Mouse (Mus musculus) cortical plate, adult 2 months (tissue): ENCODE results near the gene Otoa. TPM values are rescaled to one million over a fixed set of nuclear protein-coding genes. Genes with fewer than 3 reads are reported as not detected.

Experiments
- H3K27ac ChIP-seq: fragments of 200-500 bp; 2 replicates; pipeline ENCODE4 v1.5.1; 2012; ENCODE audit warnings: low read length, control low read depth, inconsistent platforms; ENCODE audit not compliant: insufficient read depth
- H3K4me1 ChIP-seq: fragments of 200-500 bp; 2 replicates; pipeline ENCODE4 v1.6.1; 2011; ENCODE audit warnings: low read length; ENCODE audit not compliant: control insufficient read depth, insufficient read depth
- H3K4me3 ChIP-seq: fragments of 200-500 bp; 2 replicates; pipeline ENCODE4 v1.5.1; 2011; ENCODE audit warnings: mild to moderate bottlenecking, low read length, control low read depth; ENCODE audit not compliant: insufficient read depth
- CTCF ChIP-seq: fragments of 200-500 bp; IDR thresholded peaks from 2 replicates; pipeline ENCODE4 v1.5.1; 2011; ENCODE audit warnings: mild to moderate bottlenecking, control low read depth, low read length; ENCODE audit not compliant: insufficient read depth; ENCODE audit errors: extremely low read depth
- POLR2A ChIP-seq: fragments of 200-500 bp; IDR thresholded peaks from 2 replicates; pipeline ENCODE4 v1.6.1; 2011; ENCODE audit warnings: mild to moderate bottlenecking, low read length, control low read depth; ENCODE audit not compliant: insufficient read depth; ENCODE audit errors: extremely low read depth
- polyA plus RNA-seq: library from polyadenylated mRNA; depleted of rRNA; stranded (reverse); fragments of >200 nt; gene quantifications from 2 replicates; pipeline ENCODE4 v1.2.3, GENCODE M21; 2012

The Otoa gene
- polyA plus RNA-seq, 1 experiment = 0.25 TPM

- H3K27ac ChIP-seq = no peak overlapping the region
- H3K4me3 ChIP-seq = no peak overlapping the region
- H3K4me1 ChIP-seq = no peaks in the 10 kb centered on the region
- TF ChIP-seq CTCF (peak; percentile 83), POLR2A (no peak)
These were observed 3.6 kb upstream of the Otoa start for GRCm38 (mm10) chr7:121077829-121078228.

- no peaks in the 10 kb centered on the region for H3K4me1 ChIP-seq
- no peak overlapping the region for H3K27ac ChIP-seq
- no peak overlapping the region for H3K4me3 ChIP-seq
- no peak for TF ChIP-seq CTCF
- TF ChIP-seq POLR2A = no peak
These were observed 366 bp downstream of the Otoa start for GRCm38 (mm10) chr7:121081816-121082215.

GRCm38 (mm10) chr7:121082949-121083513, 1.6 kb downstream of the Otoa start:
- TF ChIP-seq CTCF = no peak
- H3K4me1 ChIP-seq = no peaks in the 10 kb centered on the region
- no peak overlapping the region for H3K27ac ChIP-seq
- H3K4me3 ChIP-seq = no peak overlapping the region

- TF ChIP-seq CTCF (no peak), POLR2A (no peak)
- Histone ChIP-seq H3K27ac (no peak overlapping the region), H3K4me3 (no peak overlapping the region), H3K4me1 (no peaks in the 10 kb centered on the region)
These were observed 3.5 kb downstream of the Otoa start for GRCm38 (mm10) chr7:121084840-121085453.

GRCm38 (mm10) chr7:121085500-121085899, 4.0 kb downstream of the Otoa start:
- Histone ChIP-seq H3K27ac (no peak overlapping the region), H3K4me3 (no peak overlapping the region), H3K4me1 (no peaks in the 10 kb centered on the region)
- TF ChIP-seq POLR2A (no peak), CTCF (no peak)

- no peaks in the 10 kb centered on the region for H3K4me1 ChIP-seq
These were observed 7.3 kb downstream of the Otoa start for GRCm38 (mm10) chr7:121088745-121089144.

GRCm38 (mm10) chr7:121090748-121091147, 9.3 kb downstream of the Otoa start:
- Histone ChIP-seq H3K4me3 (no peak overlapping the region), H3K27ac (no peak overlapping the region), H3K4me1 (no peaks in the 10 kb centered on the region)
- TF ChIP-seq POLR2A (no peak), CTCF (no peak)

More at GRCm38 (mm10) chr7:121088745-121089144, 7.3 kb downstream of the Otoa start:
- H3K4me3 ChIP-seq = no peak overlapping the region
- no peak for TF ChIP-seq POLR2A
- TF ChIP-seq CTCF = no peak
- H3K27ac ChIP-seq = no peak overlapping the region

GRCm38 (mm10) chr7:121093026-121093425, 11.6 kb downstream of the Otoa start:
- H3K4me1 ChIP-seq = no peaks in the 10 kb centered on the region
- no peak for TF ChIP-seq CTCF
- no peak for TF ChIP-seq POLR2A
- no peak overlapping the region for H3K4me3 ChIP-seq

GRCm38 (mm10) chr7:121098614-121099389, 17.4 kb downstream of the Otoa start:
- TF ChIP-seq CTCF (no peak), POLR2A (no peak)
- Histone ChIP-seq H3K4me1 (no peaks in the 10 kb centered on the region), H3K27ac (no peak overlapping the region), H3K4me3 (no peak overlapping the region)

More at GRCm38 (mm10) chr7:121093026-121093425, 11.6 kb downstream of the Otoa start:
- H3K27ac ChIP-seq = no peak overlapping the region

- Histone ChIP-seq H3K27ac (no peak overlapping the region), H3K4me1 (no peaks in the 10 kb centered on the region), H3K4me3 (no peak overlapping the region)
- TF ChIP-seq POLR2A (no peak), CTCF (no peak)
These were observed 26.4 kb downstream of the Otoa start for GRCm38 (mm10) chr7:121107851-121108250.
